Mouse (Mus musculus) ovary, adult 18-20 months (tissue): ENCODE measurements around the gene Rbp2.

ENCODE experiments used
- DNase-seq: peaks from one replicate; pipeline ENCODE4 v3.0.0; 2022; ENCODE audit warnings: low spot score, mixed read lengths

The Rbp2 gene

DNA sequence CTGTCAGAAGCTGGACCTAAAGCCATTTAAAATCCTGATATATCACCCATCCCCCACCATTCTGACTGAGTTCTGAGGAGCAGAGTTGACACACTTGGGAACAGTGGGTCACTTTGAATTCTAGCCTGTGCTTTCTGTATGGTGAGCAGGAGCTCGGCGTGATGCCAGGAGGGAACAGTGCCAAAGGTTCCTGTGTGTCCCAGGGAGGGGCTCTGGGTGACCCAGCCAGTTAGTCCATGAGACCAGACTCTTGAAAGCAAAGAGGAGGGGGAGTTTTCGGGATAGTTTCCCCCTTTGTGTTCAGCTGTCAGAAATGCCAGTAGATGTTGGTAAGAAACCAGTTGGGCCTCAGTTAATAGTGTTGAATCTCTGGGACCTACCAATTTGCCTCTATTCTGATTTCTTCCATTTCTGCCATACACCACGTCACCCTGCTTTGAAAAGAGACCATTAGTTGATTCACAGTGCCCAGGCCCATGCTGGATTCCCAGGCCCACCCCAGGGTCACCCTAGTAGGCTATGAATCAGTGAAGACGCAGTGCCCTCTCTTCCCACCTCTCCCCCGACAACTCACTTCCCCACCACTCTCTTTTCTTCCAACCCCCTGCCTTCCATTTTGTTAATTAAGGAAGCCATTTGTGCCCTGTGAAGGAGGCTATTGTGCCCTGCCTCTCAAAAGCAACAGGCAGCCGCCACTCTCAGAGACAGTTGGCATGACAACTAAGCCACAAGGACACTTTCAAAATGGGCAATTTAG lies 39.0 kb downstream of the Rbp2 start:
- peak; percentile 13 for DNase-seq

DNA sequence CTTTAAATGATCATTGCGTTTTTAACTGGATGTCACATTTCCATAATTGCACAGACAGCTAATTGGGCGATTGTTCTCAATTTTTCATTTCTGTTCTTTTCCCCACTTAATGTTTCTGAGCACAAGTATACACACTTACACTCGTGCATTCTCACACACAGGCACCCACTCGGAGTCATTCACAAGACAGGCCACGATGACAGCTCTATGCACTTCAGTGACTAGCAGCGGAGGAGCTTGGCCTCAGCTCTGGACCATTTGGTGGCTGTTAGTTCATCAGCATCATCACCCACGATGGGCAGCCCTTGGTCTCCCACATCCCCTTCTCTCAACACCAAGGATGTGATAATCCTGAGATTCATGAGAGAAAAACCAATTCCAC lies 39.6 kb downstream of the Rbp2 start:
- no peak for DNase-seq

DNA sequence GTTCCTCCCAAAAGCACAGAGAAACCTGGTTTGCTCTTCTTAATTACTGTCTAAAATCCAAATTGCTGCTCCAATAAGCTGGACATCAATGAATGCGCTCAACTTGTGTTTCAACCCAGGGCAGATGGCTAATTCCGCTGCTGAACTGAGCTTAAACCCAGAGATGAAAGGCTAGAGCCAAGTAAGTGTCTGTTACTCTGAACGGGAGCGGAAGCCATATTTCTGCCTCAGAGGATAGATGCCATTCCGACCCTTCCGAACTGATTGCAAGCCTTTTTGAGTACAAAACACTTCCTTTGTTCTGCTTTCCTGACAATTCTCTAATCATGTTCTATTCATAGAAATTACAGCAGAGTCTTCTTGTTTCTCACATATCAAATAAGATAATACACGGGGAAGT lies 41.3 kb downstream of the Rbp2 start:
- no peak for DNase-seq

DNA sequence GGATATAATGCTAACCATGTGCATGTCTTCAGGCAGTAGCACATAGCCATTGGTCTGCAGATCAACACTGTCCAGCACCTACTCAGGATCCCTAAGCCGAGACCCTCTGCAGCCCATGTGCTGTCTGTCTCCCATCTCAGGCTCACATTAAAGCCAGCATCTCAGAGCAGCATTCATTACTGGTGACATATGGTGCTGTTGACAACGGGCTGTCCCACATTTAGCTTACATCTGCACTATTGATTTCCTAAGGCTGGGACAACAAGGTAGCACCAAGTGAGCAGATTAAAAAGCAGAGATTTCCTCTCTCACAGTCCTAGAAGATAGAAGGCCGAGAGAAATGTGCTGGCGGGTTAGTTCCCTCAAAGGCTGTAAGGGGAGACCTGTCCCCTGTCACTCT lies 43.9 kb downstream of the Rbp2 start:
- no peak for DNase-seq

DNA sequence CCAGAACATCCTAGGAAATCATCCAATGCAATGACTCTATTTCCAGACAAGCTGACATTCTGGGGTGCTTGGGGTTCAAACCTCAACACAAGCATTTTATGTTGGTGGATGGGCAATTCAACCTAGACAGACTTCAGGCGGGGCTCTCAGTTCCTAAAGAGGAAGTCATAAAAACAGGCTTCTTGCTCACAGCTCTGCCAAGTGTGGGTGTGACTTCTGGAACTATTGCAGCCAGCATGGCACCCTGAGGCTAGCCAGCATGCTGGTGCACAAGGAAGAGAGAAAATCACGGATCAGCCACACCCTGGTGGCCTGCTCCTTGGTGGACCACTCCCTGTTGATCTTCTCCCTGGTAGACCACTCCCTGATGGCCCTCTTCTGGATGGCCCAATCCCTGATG lies 45.1 kb downstream of the Rbp2 start:
- DNase-seq: no peak

DNA sequence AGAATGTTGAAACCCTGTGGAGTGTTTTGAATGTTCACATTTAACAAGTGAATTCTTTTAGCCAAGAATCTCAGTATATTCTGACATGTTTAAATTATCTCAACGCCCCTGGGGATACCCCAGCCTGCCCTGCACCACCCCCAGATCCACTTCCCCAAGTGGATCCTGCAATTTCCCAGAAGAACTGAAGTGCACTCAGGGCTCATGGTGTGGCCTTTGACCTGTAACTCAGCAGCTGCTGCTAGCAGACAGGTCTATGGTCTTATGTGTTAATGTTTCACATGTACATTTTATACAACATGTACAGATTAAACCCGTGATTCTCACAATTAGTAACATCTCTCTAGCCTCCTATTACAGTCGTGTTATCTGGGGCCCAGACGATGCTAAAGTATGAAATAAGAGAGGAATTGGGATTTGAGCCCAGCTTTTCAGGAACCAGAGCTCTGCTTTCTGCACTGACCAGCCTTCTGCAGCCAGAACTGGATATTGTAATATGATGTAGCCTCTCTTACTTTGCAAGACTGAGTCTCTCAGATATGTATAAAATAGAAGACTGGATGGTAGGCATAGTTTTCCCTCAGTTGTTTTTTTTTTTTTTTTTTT lies 48.9 kb downstream of the Rbp2 start:
- DNase-seq: no peak

DNA sequence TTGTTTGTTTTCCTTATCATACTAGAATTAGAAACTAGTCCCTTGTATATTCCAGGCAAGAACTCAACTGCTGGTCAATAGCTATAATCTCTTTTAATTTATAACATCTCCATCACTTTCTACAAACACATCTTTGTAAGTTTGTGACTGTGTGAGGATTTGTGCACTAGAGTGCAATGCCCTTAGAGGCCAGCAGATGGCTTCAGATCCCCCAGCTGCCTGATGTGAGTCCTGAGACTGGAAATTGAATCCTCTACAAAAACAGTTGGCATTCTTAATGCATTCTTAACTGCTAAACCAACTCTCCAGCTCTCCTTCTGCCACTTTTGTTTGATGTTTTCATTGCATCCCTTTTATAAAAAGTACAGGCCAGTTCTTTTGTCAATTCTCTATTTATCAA lies 49.8 kb downstream of the Rbp2 start:
- no peak for DNase-seq

DNA sequence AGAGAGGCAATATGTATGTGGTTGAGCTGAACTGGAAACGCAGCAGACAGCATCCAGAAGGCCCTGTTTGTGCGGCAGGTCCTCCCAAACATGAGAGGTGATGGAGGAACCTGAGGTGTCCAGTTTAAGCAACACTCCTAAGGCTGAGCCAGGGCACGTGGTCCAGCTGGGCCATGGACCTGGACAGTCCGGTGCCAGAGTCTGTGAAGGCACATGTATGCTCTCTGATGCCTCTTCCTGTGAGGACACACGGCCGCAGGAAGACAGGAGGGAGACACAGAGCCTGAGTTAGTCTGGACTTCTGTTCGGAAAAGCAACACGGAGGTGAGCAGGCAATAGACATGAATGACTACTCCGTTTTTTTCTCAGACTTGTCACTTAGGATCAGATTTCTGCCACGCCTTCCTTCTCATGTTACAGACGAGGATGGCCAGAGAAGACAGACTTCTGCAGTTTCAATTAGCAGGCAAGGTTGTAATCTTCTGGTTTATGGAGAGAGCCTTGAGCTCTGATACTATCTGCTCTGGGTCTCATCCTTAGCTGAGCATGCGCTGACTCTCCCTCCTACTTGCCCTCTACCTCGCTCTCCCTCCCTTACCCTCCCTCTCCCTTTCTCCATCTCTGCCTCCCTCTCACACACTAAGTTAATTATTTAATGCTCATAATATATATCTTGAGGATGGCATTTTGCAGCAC lies 52.2 kb downstream of the Rbp2 start:
- peak; percentile 19 for DNase-seq

DNA sequence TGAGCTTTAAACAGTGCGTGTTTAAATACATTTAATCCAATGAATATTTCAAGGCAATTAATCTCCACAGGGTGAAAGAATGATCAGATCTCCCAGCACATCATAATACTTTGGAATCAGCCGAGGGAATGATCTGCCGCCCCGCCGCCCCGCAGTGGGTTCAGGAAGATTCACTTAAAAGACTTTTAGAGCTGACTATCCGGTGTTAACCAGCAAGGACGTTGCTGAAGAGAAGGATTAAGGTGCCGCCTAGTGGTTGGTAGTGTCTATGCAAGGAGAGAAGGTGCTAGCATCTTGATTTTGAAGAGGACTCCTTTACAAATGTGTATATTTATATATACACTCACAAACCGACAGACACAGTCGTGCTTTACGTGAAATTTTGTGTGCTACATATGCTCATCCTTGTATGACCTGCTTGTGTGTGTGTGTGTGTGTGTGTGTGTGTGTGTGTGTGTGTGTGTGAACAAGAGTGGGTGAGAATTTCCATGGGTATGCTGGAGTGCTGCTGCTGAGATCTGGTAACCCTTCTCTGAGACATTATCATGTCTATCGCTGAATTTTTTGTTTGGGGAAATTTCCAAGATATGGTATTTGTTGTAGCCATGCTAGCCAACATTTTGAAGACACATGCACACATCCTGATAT lies 52.9 kb downstream of the Rbp2 start:
- DNase-seq: peak; percentile 49

DNA sequence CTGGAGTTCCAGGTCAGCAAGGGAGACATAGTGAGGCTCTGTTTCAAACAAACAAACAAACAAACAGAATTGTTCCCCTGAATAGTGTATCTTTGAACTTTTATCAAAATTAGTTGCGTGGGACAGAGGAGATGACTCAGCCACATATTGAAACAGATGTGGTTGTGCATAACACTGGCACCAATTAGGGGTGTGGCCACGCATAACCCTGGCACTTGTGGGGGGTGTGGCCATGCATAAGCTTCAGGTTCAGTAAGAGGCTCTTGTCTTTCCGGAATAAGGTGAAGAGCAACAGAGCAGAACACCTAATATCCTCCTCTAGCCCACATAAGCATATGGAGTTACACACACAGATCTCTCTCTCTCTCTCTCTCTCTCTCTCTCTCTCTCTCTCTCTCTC lies 58.1 kb downstream of the Rbp2 start:
- DNase-seq: no peak
